Mouse (Mus musculus): ENCODE measurements around the gene Farp2.

DNA sequence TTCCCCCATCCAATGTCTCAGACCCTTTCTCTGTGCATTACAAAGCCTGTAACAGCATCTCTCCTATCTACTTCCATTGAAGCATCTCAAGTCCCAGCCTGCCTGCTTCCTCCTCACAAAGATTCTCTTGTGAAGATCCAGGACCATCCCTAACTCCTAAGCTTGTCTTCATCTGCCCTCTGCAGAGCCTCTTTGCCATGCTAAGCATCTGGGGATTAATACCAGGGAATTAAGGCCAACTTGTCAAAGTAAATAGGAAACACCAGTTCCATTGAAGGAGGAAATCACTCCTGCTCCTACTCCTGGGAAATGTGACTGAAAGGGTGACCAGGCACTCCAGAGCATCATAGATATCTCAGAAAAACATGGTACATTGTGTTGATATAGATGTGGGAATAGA is 158.1 kb downstream of the Farp2 start:
- TF ChIP-seq CTCF (IDR thresholded peaks at IDR 0.05; ENCODE audit: control insufficient read depth, insufficient read depth, insufficient replicate concordance, low read depth, low read length) = no peak
- no peak for TF ChIP-seq POLR2A (IDR thresholded peaks at IDR 0.05; ENCODE audit: control insufficient read depth, low read depth, low read length)

Data from testis, adult 2 months (tissue).